Mouse (Mus musculus): ENCODE results near the gene Fam208a.

GRCm38 (mm10) chr14:27409662-27410061 lies 19.0 kb upstream of the Fam208a start:
- no peak for TF ChIP-seq CTCF (IDR thresholded peaks at IDR 0.05; ENCODE audit: borderline replicate concordance, insufficient read depth, low read depth, low read length)
- TF ChIP-seq POLR2A (IDR thresholded peaks at IDR 0.05; ENCODE audit: borderline replicate concordance, insufficient read depth, low read length): no peak
